Mouse (Mus musculus) cerebellum, adult 9-11 months (tissue): ENCODE measurements around the gene E4f1.
"Not testable (repeated sequence)": the region's sequence is repeated elsewhere in the genome, so short reads cannot be mapped to it uniquely, and the experiment has no call there.

Source experiments
- DNase-seq: peaks from one replicate; pipeline ENCODE4 v3.0.0; 2022

The E4f1 gene

DNA sequence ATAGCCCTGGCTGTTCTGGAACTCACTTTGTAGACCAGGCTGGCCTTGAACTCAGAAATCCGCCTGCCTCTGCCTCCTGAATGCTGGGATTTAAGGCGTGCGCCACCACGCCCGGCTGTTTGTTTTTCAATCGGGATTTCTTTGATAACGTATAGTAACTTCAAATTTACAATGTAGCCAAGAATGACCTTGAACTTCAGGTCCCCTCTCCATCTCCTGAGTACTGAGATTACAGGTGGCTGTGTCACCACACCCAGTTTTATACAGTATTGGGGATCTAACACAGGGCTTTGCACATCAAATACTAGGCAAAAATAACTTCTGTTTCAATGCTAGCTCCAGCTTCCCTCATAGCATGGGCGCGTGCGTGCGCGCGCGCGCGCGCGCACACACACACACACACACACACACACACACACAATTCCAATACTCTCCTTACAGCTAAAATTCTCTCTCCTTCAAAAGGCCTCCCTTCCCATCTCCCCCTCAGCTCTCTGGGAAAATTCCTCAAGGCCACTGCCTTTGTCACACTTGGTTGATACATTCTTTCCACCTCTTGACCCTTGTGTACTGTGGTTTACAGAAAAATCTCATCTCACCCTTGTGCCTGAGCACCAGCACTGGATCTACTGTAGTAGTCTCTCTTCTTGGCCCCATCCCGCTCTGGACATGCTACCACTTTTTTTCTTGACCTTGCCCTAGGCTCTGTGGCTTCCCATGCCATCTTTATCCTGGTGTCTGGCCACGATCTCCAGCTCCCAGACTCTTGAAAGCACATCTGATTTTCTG, 11.1 kb upstream of the E4f1 start:
- DNase-seq = no peak

DNA sequence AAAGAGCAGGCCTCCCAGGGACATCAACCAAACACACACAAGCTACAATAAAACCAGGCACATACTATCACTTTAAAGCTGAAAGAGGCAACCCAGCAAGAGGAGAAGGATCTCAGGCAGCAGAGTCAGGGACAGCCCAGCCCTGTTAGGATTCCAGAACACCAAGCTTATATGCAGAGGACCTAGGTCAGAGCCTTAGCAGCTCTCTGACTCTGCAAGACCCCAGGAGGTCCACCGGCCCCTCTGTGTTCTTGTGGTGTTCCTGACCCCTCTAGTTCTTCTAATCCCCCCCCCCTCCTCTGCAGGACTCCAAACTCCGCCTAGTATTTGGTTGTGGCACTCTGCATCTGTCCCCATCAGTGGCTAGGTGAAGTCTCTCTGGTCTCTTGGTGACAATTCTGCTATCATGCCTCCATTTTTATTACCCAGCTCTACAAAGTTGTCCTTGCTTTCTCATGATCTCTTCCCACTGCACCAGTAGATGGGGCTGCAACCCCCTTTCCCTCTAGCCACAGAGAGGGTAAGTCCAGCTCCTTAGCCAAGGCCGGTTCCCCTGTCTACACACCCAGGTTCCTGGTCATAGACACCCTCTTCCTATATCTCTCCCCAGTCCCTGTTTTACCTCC, 10.2 kb upstream of the E4f1 start:
- peak; percentile 58 for DNase-seq

DNA sequence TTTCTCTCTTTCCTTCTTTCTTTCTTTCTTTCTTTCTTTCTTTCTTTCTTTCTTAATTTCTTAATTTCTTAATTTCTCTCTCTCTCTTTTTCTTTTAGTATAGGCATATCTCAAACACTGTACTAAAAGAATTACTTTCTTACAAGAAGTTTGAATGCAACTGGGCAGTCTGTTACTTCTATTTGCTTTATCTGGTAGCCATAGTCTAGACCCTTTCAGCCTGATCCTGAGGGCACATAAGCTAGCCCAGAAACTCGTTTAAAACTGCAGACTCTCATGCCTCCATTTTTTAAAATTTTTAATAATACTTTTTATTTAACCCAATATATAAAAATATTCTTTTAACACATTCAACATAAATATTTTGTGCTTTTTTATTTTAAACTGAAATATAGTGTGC, 9.3 kb upstream of the E4f1 start:
- DNase-seq = no peak

DNA sequence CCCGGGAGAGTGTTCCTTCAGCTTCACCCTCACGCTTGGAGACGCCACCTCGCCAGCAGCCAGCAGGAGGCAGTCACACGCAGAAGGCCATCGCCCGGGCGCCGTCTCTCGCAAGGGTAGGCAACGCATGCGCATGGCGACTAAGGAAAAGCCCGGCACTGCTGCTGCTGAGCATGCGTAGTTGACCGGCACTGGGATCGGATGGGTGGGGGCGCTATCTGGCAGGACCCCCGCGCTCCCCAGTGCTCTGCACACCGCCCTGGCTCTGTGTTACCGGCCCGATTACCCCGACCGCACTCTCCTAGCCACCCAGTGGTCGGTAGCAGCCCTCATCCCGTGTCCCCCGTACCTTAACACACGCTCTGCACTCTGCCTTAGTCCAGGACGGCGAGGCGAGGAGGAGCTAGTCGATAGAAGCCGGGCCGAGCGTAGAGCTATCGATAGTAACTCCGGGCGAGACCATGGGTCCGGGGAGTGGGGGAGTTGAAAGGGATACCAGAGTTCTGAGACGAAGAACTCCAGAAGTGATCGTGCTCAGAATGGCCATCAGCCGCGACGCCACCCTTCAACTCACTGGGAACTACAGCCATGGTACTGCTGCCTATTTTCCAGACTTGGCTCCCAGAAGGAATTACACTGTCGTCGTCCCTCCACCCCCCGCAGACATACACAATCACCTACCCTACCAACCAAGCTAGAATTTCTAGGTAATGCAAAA, 8.7 kb upstream of the E4f1 start, which contains the start of gene Mlst8:
TSS of gene Mlst8 (minus strand) at position 416 of the 718 bp plus-strand sequence.
- DNase-seq = peak; percentile 97

DNA sequence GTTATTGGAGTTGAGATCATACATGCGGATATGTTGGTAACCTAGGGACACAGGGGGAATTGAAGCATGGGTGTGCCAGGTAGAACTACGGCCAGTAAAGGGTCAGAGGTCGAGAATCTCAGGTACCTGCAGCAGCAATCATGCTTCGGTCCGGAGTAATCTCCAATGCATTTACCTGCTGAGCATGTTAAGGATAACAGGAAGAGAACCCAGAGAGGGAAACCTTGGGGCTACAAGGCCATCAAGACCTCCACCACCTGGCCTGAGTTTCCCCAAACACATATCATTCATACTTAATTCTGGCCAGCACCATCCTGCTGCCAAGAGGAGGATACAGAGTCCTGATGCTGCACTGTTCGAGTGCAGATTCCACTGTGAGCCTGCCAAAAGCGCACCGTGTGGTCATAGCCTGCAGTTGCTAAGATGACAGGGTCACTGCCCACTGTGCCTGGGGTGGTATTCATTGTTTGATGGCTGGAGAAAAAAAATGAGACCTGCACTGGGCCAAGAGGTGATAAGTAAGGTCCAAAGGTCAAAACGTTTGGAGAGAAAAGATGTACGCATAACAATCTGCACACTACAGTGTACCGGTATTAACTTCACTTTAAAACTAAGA, 8.0 kb upstream of the E4f1 start:
- DNase-seq = peak; percentile 76

GRCm38 (mm10) chr17:24477053-24477984, 7.2 kb upstream of the E4f1 start:
- no peak for DNase-seq

- peak; percentile 45 for DNase-seq
Observed at GRCm38 (mm10) chr17:24476022-24476776, 6.1 kb upstream of the E4f1 start.

DNA sequence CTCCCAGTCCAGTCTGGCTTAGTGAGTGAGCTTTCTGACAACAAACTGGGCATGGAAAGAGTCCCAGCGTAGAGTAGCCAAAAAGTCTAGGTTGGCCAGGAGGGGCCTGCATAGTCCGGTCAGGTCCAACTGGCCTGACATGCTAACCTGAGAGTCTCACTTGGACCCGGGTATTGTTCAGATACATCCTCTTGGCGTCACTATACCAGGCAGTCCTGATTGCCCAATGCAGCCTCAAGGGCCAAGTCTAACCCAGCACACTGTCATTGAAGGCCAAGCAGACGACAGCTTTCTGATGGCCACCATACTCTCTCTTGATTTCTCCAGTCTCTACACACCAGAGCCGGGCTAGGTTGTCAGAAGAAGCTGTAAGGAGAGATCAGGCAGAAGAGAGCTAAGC, 5.5 kb upstream of the E4f1 start:
- no peak for DNase-seq

DNA sequence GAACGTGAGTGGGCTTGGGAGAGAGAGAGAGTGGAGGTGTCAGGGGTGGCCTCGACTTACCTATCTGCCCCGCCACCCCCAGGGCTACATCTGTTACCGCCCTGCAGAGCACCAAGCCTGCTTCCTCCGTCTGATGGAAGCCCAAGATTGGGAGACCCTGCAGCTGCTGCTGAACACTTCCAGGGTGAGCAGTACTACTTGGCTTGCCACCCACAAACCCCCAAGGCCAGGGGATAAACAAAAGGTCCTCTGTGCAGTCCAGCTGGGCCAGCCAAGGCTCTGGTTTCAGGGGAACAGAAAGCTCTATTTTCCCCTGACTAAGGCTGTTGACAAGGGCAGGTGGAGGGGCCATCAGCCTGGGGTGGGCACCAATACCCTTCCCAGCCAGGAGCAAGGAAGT, 4.4 kb upstream of the E4f1 start:
- peak; percentile 57 for DNase-seq

- DNase-seq = no peak
Observed at GRCm38 (mm10) chr17:24473612-24474275, 3.6 kb upstream of the E4f1 start, which contains the start of gene Bricd5. Gene Bricd5 (plus strand): TSS chr17:24473884.

GRCm38 (mm10) chr17:24472512-24472911, 2.4 kb upstream of the E4f1 start:
- DNase-seq = peak; percentile 83

DNA sequence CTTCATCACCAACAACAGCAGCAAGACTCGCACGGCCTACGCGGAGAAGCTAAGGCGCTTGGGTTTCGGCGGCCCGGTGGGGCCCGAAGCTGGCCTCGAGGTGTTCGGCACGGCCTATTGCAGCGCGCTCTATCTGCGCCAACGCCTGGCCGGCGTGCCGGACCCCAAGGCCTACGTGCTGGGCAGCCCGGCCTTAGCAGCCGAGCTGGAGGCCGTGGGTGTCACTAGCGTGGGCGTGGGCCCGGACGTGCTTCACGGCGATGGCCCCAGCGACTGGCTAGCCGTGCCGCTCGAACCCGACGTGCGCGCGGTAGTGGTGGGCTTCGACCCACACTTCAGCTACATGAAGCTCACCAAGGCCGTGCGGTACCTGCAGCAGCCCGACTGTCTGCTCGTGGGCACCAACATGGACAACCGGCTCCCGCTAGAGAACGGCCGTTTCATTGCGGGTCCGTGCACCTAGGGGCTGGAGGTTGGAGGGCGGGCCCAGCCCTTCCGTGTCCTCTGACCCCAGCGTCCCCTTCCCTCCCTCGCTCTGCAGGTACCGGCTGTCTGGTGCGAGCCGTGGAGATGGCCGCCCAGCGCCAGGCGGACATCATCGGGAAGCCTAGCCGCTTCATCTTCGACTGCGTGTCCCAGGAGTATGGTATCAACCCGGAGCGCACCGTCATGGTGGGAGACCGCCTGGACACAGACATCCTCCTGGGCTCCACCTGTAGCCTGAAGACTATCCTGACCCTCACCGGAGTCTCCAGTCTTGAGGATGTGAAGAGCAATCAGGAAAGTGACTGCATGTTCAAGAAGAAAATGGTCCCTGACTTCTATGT, 801 bp upstream of the E4f1 start:
- peak; percentile 72 for DNase-seq

- no peak for DNase-seq
Observed at GRCm38 (mm10) chr17:24469336-24469909, 690 bp downstream of the E4f1 start.

DNA sequence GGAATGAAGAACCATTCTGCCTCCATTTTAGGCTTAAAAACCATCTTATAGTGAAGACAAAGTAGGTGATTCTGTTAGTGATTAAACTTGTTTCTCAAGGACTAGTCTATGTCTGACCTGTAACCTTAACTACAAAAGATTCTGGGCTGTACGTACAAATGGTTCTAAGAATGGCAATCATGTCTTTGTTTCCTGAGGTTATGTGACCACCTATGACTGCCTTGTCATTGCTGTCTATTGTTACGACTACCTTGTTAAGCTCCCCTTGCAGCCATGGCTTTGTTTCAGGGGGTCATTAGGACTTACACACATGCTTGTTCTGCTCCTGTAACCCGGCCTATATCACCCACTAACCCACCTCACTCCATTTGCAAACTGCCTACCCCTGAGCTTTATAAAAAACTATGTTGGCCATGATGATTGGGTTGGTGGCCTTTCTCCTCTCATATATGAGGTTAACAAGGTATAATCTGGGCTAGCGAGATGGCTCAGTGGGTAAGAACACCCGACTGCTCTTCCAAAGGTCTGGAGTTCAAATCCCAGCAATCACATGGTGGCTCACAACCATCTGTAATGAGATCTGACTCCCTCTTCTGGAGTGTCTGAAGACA, 1.4 kb downstream of the E4f1 start:
- no peak for DNase-seq

- no peak for DNase-seq
Observed at GRCm38 (mm10) chr17:24463374-24464133, 6.6 kb downstream of the E4f1 start.

GRCm38 (mm10) chr17:24462932-24463331, 7.2 kb downstream of the E4f1 start:
- no peak for DNase-seq

DNA sequence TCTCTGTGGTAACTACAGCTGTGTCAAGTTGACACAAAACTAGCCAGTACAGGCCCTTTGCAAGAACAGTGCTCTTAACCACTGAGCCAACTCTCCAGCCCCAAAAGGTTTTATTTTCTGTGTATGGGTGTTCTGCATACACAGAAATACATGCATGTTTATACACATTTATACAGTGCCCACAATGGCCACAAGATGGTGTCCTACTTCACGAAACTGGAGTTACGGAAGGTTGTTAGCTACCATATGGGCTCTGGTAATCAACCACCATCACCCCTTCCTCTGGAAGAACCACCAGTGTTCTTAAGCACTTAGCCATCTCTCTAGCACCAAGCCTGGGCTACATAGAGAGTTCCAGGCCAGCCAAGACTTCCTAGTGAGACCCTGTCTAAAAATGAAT, 8.5 kb downstream of the E4f1 start:
- DNase-seq = no peak

DNA sequence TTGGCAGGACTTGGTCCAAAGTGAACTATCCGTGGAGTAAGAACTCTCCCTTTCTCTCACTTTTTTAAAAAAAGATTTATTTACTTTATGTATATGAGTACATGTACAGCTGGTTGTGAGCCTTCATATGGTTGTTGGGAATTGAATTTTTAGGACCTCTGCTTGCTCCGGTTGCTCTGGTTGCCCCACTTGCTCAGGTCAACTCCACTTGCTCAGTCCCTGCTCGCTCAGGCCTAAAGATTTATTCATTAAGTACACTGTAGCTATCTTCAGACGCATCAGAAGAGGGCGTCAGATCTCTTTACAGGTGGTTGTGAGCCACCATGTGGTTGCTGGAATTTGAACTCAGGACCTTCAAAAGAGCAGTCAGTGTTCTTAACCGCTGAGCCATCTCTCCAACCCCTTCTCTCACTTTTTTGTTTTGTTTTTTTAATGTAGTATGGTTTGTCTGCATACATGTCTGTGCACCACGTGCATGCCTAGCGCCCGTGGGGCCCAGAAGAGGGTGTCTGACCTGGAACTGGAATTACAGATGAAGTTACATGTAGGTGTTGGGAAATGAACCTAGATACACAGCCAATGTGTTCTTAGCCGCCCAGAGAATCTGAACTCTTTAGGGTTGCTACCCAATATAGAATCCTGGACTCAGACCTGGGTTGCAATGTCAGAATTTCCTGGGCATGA, 14.4 kb downstream of the E4f1 start:
- not testable (repeated sequence) for DNase-seq
